Mouse (Mus musculus): ENCODE data around the gene Mrps12. TPM values are rescaled to one million over a fixed set of nuclear protein-coding genes. Genes with fewer than 3 reads are reported as not detected.
A peak's percentile ranks its signal among the peaks of the same experiment; 100 is the strongest.

Mrps12 gene
- polyA plus RNA-seq (2016; fragmentation: Nextera tagmentation; extraction: Ambion mirVana), result 125 and 131 TPM in 2 replicates

DNA sequence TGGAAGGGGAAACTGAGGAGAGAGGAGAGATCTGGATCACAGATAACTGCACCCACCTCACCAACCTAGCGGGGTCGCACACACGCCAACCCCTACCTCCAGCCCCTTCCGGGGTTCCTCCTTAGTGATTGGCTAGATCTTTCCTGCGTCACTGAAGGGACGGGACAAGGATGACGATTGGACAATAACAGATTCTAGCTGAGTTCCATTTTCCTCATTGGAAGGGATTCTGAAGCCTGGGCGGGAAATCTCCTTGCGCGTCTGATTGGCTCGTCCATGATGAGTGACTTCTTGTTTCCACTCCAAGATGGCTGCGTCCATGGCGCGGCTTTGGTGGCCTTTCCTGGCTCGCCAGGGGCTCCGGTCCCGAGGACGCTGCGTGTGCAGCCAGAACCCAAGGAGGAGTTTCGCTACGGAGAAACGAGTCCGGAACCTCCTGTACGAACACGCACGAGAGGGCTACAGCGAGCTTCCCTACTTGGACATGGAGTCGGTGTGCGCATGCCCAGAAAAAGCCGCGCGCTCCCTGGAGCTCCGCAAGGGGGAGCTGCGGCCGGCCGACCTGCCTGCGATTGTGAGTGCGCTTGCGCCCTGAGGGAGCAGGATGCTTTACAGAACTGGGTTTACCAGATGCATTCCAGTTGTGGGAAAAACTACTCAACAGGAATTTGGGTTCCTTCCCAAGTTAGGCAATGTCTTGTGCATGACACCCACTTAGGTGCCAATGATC is at the start of gene Mrps12, which contains the start of gene Sars2:
TSS of gene Mrps12 (minus strand) at position 112 of the 730 bp plus-strand sequence.
TSS of gene Sars2 (plus strand) at position 284 of the 730 bp plus-strand sequence.
- Histone ChIP-seq H3K9ac (replicated peaks) (peak within 1 kb of the TSS; percentile 76), H3K4me2 (peak within 1 kb of the TSS; percentile 87), H3K36me3 (peaks cover 62% of the 10 kb centered on the region), H3K4me1 (replicated peaks) (peaks cover 8% of the 10 kb centered on the region; the same call in 1 of the 2 replicates), H3K27ac (peak within 1 kb of the TSS; percentile 77), H3K9me3 (no peaks in the 10 kb centered on the region), H3K27me3 (no peaks in the 10 kb centered on the region), H3K4me3 (replicated peaks) (peak within 1 kb of the TSS; percentile 61)
- peak; percentile 99 for ATAC-seq (ENCODE audit: insufficient number of reproducible peaks, insufficient read depth, low FRiP score, low TSS enrichment, low read depth)
- under 1% methylated on average over 39 of the region's 39 CpGs for WGBS

DNA sequence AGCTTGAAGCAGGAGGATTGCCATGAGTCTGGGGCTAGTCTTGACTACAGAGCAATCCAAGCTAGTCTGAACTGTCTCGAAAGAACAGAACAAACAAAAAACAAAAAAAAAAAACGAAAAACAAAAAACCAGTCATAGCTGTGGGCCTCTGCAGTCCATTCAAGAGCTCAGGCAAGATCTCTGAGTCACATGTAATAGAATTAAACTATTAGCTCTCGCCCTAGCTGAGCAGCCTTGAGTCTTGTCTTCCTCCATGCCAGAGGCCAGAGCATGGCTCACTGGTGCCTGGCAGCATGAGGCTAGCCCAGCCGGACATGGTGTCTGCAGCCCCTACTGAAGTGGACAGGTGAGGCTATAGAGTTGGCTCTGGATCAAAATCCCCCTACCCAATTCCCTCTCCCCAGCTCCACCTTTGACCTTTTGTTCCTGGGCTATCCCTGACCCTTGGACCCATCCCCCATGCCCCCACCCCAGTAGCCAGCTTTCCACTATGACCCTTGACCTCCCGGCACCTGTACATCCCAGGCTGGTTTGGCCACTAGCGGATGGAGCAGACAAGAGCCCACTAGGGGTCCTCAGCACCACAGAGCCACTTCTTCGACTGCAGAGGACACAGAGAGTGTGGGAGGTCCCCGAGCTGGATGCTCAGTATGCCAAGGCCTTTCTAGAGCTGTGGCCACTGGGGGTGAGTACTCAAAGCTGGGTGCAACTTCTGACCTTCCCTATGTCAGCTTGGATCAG is 48.6 kb upstream of the Mrps12 start:
- Histone ChIP-seq H3K9ac (replicated peaks) (no peak overlapping the region), H3K4me1 (replicated peaks) (peaks cover 30% of the 10 kb centered on the region), H3K9me3 (no peaks in the 10 kb centered on the region), H3K27ac (peak overlapping the region; percentile 47), H3K4me2 (no peak overlapping the region), H3K4me3 (replicated peaks) (no peak overlapping the region), H3K27me3 (no peaks in the 10 kb centered on the region), H3K36me3 (peaks cover 31% of the 10 kb centered on the region)
- ATAC-seq (ENCODE audit: insufficient number of reproducible peaks, insufficient read depth, low FRiP score, low TSS enrichment, low read depth), result 0 out of 2 replicates have a peak, but pooled peaks have one; percentile 12
- WGBS, result 57% methylated on average over 8 of the region's 8 CpGs

DNA sequence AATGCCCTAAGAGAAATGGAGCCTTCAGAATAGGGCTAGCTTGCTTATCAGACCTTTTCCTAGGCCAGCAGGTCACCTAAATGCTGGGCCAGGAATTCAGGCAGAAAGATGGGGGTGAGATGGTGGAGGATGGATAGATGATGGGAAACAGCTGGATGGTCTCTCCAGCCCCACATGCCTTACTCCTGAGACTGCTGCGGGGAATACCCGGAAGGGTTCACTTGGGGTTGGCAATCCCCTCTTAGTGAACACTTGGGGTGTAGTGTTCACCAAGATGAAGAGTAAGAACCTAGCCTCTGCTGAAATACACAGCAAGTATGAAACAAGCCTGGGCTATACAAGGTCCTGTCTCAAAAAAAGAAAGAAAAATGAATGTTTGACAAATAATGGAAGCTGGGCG is 47.6 kb upstream of the Mrps12 start:
- peaks cover 40% of the 10 kb centered on the region for H3K36me3 ChIP-seq
- no peak overlapping the region for H3K4me3 ChIP-seq (replicated peaks)
- H3K27ac ChIP-seq, result peak overlapping the region; percentile 47
- no peak for ATAC-seq (ENCODE audit: insufficient number of reproducible peaks, insufficient read depth, low FRiP score, low TSS enrichment, low read depth)
- H3K27me3 ChIP-seq, result no peaks in the 10 kb centered on the region
- WGBS, result 61% methylated on average over 3 of the region's 3 CpGs
- no peak overlapping the region for H3K4me2 ChIP-seq
- no peak overlapping the region for H3K9ac ChIP-seq (replicated peaks)
- H3K4me1 ChIP-seq (replicated peaks), result peaks cover 30% of the 10 kb centered on the region
- no peaks in the 10 kb centered on the region for H3K9me3 ChIP-seq

DNA sequence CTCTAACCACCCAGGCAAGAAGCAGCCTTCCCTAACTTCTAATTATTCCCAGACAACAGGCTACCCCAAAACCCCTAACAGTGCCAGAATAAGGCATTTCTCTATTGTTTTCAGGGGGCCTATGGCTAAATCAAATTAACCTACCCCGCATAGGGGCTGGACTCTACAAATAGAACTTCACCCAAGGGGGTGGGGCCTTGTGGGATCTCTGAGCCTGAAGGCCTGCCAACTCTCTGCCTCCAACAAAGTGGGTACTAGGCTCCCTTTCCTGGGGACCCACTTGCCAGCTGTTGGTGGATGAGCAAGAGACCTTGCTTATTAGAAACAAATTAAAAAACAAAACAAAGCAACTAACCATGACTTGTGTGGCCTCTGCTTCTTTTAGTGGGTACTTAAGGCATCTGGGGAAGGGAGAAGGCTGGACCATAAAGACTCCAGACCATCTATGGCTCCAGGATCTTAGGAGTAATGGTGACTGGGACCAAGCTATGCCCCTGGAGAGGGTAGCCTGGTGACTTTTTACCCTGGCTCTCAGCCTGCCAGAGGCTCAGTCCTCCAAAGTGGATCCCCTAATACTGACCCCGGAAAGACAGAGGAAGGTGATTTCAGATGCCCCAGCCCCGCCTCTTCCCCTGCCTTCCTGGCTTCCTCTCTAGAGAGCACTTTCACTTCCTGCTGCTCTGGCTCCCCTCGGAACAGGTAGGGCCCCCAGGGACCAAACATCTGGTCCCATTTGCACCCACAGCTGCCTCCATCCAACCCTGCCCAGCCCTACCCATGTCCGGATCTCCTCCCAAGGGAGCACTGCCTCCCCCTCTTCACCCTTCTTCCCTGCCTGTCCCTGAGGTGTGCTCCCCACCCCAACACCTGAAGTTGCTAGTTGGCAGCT is 46.9 kb upstream of the Mrps12 start, which contains the start of gene Rinl:
TSS of gene Rinl (plus strand) at position 663 of the 889 bp plus-strand sequence.
- Histone ChIP-seq H3K36me3 (peaks cover 47% of the 10 kb centered on the region), H3K9ac (replicated peaks) (no peak within 1 kb of the TSS), H3K9me3 (no peaks in the 10 kb centered on the region), H3K27ac (peak within 1 kb of the TSS; percentile 47), H3K4me2 (no peak within 1 kb of the TSS), H3K4me1 (replicated peaks) (peaks cover 30% of the 10 kb centered on the region), H3K4me3 (replicated peaks) (no peak within 1 kb of the TSS), H3K27me3 (no peaks in the 10 kb centered on the region)
- no peak for ATAC-seq (ENCODE audit: insufficient number of reproducible peaks, insufficient read depth, low FRiP score, low TSS enrichment, low read depth)
- WGBS, result 55% methylated on average over 5 of the region's 5 CpGs

DNA sequence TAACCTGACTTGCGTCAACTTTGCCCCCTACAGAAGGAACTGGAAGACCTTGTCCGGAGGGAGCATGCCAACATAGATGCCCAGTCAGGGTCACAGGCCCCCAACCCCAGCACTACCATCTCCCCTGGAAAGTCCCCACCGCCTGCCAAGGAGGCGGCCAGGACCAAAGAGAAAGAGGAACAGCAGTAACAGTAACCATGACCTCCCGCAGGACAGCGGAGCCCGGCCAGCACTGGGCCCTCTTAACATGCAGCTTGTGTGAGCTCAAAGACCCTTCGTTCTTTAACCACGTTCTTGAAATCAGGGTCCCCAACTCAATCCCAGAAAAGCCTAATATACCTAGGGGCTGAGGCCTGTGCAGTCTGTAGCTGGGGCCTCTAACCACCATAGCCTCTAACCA is 46.3 kb upstream of the Mrps12 start:
- peaks cover 53% of the 10 kb centered on the region for H3K36me3 ChIP-seq
- 93% methylated on average over 9 of the region's 9 CpGs for WGBS
- H3K27ac ChIP-seq, result no peak overlapping the region
- no peak overlapping the region for H3K4me2 ChIP-seq
- no peaks in the 10 kb centered on the region for H3K27me3 ChIP-seq
- ATAC-seq (ENCODE audit: insufficient number of reproducible peaks, insufficient read depth, low FRiP score, low TSS enrichment, low read depth), result no peak
- peaks cover 30% of the 10 kb centered on the region for H3K4me1 ChIP-seq (replicated peaks)
- no peak overlapping the region for H3K4me3 ChIP-seq (replicated peaks)
- no peak overlapping the region for H3K9ac ChIP-seq (replicated peaks)
- H3K9me3 ChIP-seq, result no peaks in the 10 kb centered on the region

DNA sequence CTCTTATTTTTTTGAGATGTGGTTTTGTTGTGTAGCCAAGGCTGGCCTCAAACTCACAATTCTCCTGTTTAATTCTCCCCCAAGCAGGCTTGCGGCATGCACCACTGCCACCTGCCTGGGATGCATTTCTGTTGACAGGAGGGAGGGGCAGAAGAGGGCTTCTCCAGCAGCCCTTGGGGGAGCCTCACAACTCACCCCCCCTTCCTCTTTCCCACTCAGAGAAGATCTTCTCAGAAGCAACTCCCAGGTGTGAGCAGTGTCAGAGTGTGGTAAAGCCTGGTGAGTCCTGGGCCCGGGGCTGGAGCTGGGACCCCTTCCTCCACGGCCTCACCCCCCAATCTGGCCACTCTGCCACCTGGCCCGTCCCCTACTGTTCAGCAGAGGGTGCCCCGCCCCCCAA is 43.5 kb upstream of the Mrps12 start:
- Histone ChIP-seq H3K4me3 (replicated peaks) (no peak overlapping the region), H3K4me1 (replicated peaks) (peaks cover 18% of the 10 kb centered on the region), H3K36me3 (peaks cover 62% of the 10 kb centered on the region), H3K27me3 (no peaks in the 10 kb centered on the region), H3K27ac (no peak overlapping the region), H3K4me2 (no peak overlapping the region), H3K9me3 (no peaks in the 10 kb centered on the region), H3K9ac (replicated peaks) (no peak overlapping the region)
- 67% methylated on average over 5 of the region's 5 CpGs for WGBS
- no peak for ATAC-seq (ENCODE audit: insufficient number of reproducible peaks, insufficient read depth, low FRiP score, low TSS enrichment, low read depth)

DNA sequence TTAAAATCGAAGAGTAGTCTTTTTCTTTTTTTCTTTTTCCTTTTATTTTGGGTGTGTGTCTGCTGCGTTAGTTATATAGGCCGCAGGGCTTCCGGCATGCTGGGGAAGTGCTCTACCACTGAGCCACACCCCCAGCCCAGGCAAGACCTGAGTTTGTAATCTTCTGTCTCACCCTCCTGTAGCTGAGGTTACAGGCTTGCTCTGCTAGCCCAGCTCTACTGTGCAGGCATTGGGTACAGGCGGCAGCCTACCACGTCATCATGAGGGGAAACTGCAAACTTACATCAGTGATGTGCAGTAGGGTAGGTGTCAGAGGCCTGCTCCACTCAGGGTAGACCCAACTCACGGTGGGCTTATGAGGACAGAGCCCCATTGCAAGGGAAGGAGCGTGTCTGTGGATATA is 39.6 kb upstream of the Mrps12 start:
- no peak overlapping the region for H3K9ac ChIP-seq (replicated peaks)
- no peak for ATAC-seq (ENCODE audit: insufficient number of reproducible peaks, insufficient read depth, low FRiP score, low TSS enrichment, low read depth)
- peaks cover 4% of the 10 kb centered on the region for H3K4me1 ChIP-seq (replicated peaks)
- H3K27me3 ChIP-seq, result no peaks in the 10 kb centered on the region
- H3K9me3 ChIP-seq, result no peaks in the 10 kb centered on the region
- no peak overlapping the region for H3K4me2 ChIP-seq
- no peak overlapping the region for H3K4me3 ChIP-seq (replicated peaks)
- 91% methylated on average over 8 of the region's 8 CpGs for WGBS
- H3K36me3 ChIP-seq, result peaks cover 63% of the 10 kb centered on the region
- no peak overlapping the region for H3K27ac ChIP-seq

DNA sequence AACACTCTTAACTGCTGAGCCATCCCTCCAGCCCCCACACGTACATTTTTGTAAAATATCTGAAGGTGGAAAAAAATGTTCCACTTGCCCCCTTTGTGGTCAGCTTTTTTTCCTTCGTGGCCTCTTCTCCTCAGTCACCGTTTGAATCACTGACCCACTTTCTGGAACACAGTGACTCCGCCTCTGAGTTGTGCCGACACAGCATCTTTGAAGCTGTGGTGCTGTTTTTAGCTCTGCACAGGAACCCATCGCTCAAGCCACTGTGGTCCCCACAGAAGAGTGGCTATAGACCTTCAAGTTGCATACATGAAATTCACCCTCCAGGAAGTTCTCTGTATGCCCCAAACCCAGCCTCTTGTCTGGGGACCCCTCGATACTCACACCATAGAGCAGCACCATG is 39.2 kb upstream of the Mrps12 start:
- ATAC-seq (ENCODE audit: insufficient number of reproducible peaks, insufficient read depth, low FRiP score, low TSS enrichment, low read depth), result no peak
- Histone ChIP-seq H3K27ac (no peak overlapping the region), H3K27me3 (no peaks in the 10 kb centered on the region), H3K9ac (replicated peaks) (no peak overlapping the region), H3K4me1 (replicated peaks) (peaks cover 4% of the 10 kb centered on the region), H3K4me2 (no peak overlapping the region), H3K36me3 (peaks cover 63% of the 10 kb centered on the region), H3K4me3 (replicated peaks) (no peak overlapping the region), H3K9me3 (no peaks in the 10 kb centered on the region)
- 82% methylated on average over 7 of the region's 7 CpGs for WGBS

DNA sequence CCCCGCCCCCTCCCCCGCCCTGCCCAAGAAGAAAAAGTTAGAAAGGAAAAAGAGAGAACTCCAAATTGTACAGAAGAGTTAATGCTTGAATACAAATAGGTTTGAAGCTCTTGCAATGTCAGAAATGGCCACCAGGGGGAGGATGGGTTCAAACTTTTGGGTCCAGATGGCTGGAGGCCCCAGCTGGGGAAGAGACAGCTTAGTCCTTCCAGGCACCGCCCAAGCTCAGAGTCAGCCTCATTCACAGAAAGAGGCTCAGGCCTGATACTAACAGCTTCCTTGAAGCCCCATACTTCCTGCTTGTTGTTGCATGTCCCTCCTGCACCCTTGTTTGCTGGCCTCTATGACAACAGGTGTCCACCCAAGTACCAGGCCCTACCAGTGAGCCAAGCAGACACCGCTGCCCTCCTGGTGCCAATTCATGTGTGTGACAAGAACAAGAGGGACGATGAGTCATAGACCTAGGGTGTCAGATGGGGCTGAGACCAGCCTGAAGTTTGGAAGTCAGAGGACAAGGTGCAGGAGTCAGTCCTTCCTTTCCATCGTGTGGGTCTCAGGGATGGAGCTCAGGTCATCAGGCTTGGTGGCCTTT is 38.5 kb upstream of the Mrps12 start:
- ATAC-seq (ENCODE audit: insufficient number of reproducible peaks, insufficient read depth, low FRiP score, low TSS enrichment, low read depth), result 0 out of 2 replicates have a peak, but pooled peaks have one; percentile 37
- Histone ChIP-seq H3K27ac (no peak overlapping the region), H3K9me3 (no peaks in the 10 kb centered on the region), H3K4me1 (replicated peaks) (peaks cover 4% of the 10 kb centered on the region), H3K4me3 (replicated peaks) (no peak overlapping the region), H3K36me3 (peaks cover 63% of the 10 kb centered on the region), H3K4me2 (no peak overlapping the region), H3K27me3 (no peaks in the 10 kb centered on the region), H3K9ac (replicated peaks) (no peak overlapping the region)
- 49% methylated on average over 6 of the region's 6 CpGs for WGBS

DNA sequence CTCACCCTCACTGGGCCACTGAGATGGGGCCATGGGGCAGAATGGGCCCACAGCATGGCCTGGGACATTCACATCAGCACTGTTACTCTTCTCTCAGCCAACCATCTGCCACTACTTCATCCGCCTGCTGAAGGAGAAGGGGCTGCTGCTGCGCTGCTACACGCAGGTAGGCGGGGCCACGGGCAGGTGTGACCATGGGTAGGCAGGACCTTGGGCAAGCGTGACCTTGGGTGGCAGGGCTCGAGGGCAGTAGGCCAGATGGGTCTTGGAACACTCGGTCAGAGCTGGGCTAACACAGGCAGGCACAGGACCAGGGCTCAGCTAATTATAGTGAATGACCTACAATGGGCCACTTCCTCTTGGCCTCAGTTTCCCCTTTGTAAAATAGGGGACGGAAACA is 37.2 kb upstream of the Mrps12 start:
- H3K4me3 ChIP-seq (replicated peaks), result no peak overlapping the region
- no peak overlapping the region for H3K4me2 ChIP-seq
- H3K27me3 ChIP-seq, result no peaks in the 10 kb centered on the region
- H3K27ac ChIP-seq, result no peak overlapping the region
- ATAC-seq (ENCODE audit: insufficient number of reproducible peaks, insufficient read depth, low FRiP score, low TSS enrichment, low read depth), result no peak
- no peak overlapping the region for H3K9ac ChIP-seq (replicated peaks)
- 82% methylated on average over 9 of the region's 9 CpGs for WGBS
- H3K4me1 ChIP-seq (replicated peaks), result peaks cover 4% of the 10 kb centered on the region
- peaks cover 63% of the 10 kb centered on the region for H3K36me3 ChIP-seq
- H3K9me3 ChIP-seq, result no peaks in the 10 kb centered on the region

Data from limb, embryonic 12.5 days (tissue).